Mouse (Mus musculus) CH12.LX (cell line): ENCODE measurements around the gene Endog. TPM values are rescaled to one million over a fixed set of nuclear protein-coding genes. Genes with fewer than 3 reads are reported as not detected.

ENCODE experiments used
- DNase-seq: peaks from one replicate; pipeline ENCODE4 v3.0.0-alpha.2; 2013; ENCODE audit errors: extremely low read depth
- H3K27ac ChIP-seq: 2 replicates; pipeline ENCODE4 v1.5.1; 2012; ENCODE audit warnings: low read depth, mild to moderate bottlenecking, control low read depth, moderate library complexity; ENCODE audit not compliant: insufficient read depth
- H3K27me3 ChIP-seq: replicated peaks from 2 replicates; pipeline ENCODE3; 2012; ENCODE audit warnings: inconsistent platforms
- H3K36me3 ChIP-seq, 2 experiments: replicated peaks in 1 of 2; 2 replicates each; pipeline versions ENCODE3 to v1.6.1; 2012; ENCODE audit warnings: inconsistent platforms in 1 of 2, low read length in 1 of 2, mild to moderate bottlenecking in 1 of 2, mixed read lengths in 1 of 2, moderate library complexity in 1 of 2; ENCODE audit not compliant: control insufficient read depth in 1 of 2, insufficient read depth in 1 of 2
- H3K4me1 ChIP-seq, 2 experiments: 2 replicates each; pipeline ENCODE4 v1.6.1; 2012; ENCODE audit warnings: inconsistent platforms in 1 of 2, moderate library complexity in 1 of 2; ENCODE audit not compliant: insufficient read depth in 2 of 2, control insufficient read depth in 1 of 2
- H3K4me2 ChIP-seq: 2 replicates; pipeline ENCODE4 v1.6.1; 2012; ENCODE audit warnings: low read depth, mild to moderate bottlenecking, control low read depth; ENCODE audit not compliant: poor library complexity, insufficient read depth, severe bottlenecking
- H3K4me3 ChIP-seq, 3 experiments: fragments of 150-350 bp in 1 of 3; sonication (generic) in 1 of 3; replicated peaks in 1 of 3; 2 replicates each; pipeline versions ENCODE3 to v1.5.1; 2011 to 2012; ENCODE audit warnings: low read depth in 2 of 3, low read length in 2 of 3, mild to moderate bottlenecking in 2 of 3, moderate library complexity in 2 of 3, control low read depth in 1 of 3, improper control_type of control experiment in 1 of 3, inconsistent platforms in 1 of 3, mixed read lengths in 1 of 3; ENCODE audit not compliant: poor library complexity in 1 of 3
- H3K79me2 ChIP-seq: replicated peaks from 2 replicates; pipeline ENCODE4 v1.6.1; 2012; ENCODE audit warnings: mild to moderate bottlenecking, moderate library complexity; ENCODE audit not compliant: control insufficient read depth, poor library complexity, insufficient read depth, severe bottlenecking; ENCODE audit errors: extremely low read depth
- H3K9ac ChIP-seq: 2 replicates; pipeline ENCODE4 v1.6.1; 2012; ENCODE audit warnings: low read depth, mild to moderate bottlenecking, control low read depth, moderate library complexity; ENCODE audit not compliant: insufficient read depth
- H3K9me3 ChIP-seq: replicated peaks from 2 replicates; pipeline ENCODE3; 2012; ENCODE audit warnings: low read length, inconsistent platforms, mixed read lengths
- BHLHE40 ChIP-seq: IDR thresholded peaks from 2 replicates; pipeline ENCODE4 v1.6.1; 2011; ENCODE audit warnings: mild to moderate bottlenecking, low read depth, low read length, improper control_type of control experiment
- CHD1 ChIP-seq: IDR thresholded peaks from 2 replicates; pipeline ENCODE4 v1.6.1; 2012; ENCODE audit warnings: low read depth, low read length, improper control_type of control experiment, inconsistent platforms
- CHD2 ChIP-seq: IDR thresholded peaks from 2 replicates; pipeline ENCODE4 v1.6.1; 2011; ENCODE audit warnings: low read length, improper control_type of control experiment
- E2F4 ChIP-seq: IDR thresholded peaks from 2 replicates; pipeline ENCODE4 v1.6.1; 2011; ENCODE audit warnings: low read depth, low read length, improper control_type of control experiment; ENCODE audit not compliant: insufficient replicate concordance
- ELF1 ChIP-seq: IDR thresholded peaks from 2 replicates; pipeline ENCODE4 v1.6.1; 2014; ENCODE audit warnings: low read depth, mild to moderate bottlenecking, inconsistent platforms, low read length, improper control_type of control experiment
- EP300 ChIP-seq: IDR thresholded peaks from 2 replicates; pipeline ENCODE4 v1.6.1; 2011; ENCODE audit warnings: low read length, improper control_type of control experiment
- ETS1 ChIP-seq: conservative IDR thresholded peaks from 2 replicates; pipeline ENCODE4 v1.6.1; 2012; ENCODE audit warnings: low read depth, mild to moderate bottlenecking, inconsistent platforms, low read length, improper control_type of control experiment, moderate library complexity
- GABPA ChIP-seq: IDR thresholded peaks from 2 replicates; pipeline ENCODE4 v1.6.1; 2012; ENCODE audit warnings: low read depth, low read length, improper control_type of control experiment, inconsistent platforms; ENCODE audit not compliant: insufficient replicate concordance
- HCFC1 ChIP-seq: IDR thresholded peaks from 2 replicates; pipeline ENCODE4 v1.6.1; 2012; ENCODE audit warnings: low read depth, mild to moderate bottlenecking, inconsistent platforms, low read length, improper control_type of control experiment
- IRF4 ChIP-seq: IDR thresholded peaks from 2 replicates; pipeline ENCODE4 v1.6.1; 2014; ENCODE audit warnings: low read depth, mild to moderate bottlenecking, inconsistent platforms, low read length, improper control_type of control experiment
- JUN ChIP-seq: IDR thresholded peaks from 2 replicates; pipeline ENCODE4 v1.6.1; 2011; ENCODE audit warnings: low read depth, mild to moderate bottlenecking, low read length, improper control_type of control experiment, moderate library complexity; ENCODE audit not compliant: insufficient read depth
- KAT2A ChIP-seq: IDR thresholded peaks from 2 replicates; pipeline ENCODE4 v1.6.1; 2012; ENCODE audit warnings: low read length, improper control_type of control experiment, inconsistent platforms; ENCODE audit not compliant: insufficient replicate concordance
- MAFK ChIP-seq: IDR thresholded peaks from 2 replicates; pipeline ENCODE4 v1.6.1; 2011; ENCODE audit warnings: low read length, improper control_type of control experiment; ENCODE audit not compliant: insufficient replicate concordance
- MAX ChIP-seq: IDR thresholded peaks from 2 replicates; pipeline ENCODE4 v1.6.1; 2011; ENCODE audit warnings: low read length, improper control_type of control experiment
- MAZ ChIP-seq: IDR thresholded peaks from 2 replicates; pipeline ENCODE4 v1.6.1; 2012; ENCODE audit warnings: low read depth, mild to moderate bottlenecking, inconsistent platforms, low read length, improper control_type of control experiment, moderate library complexity
- MEF2A ChIP-seq: IDR thresholded peaks from 2 replicates; pipeline ENCODE4 v1.6.1; 2014; ENCODE audit warnings: low read depth, mild to moderate bottlenecking, inconsistent platforms, low read length, improper control_type of control experiment, borderline replicate concordance
- MXI1 ChIP-seq: IDR thresholded peaks from 2 replicates; pipeline ENCODE4 v1.6.1; 2011; ENCODE audit warnings: mild to moderate bottlenecking, low read depth, low read length, improper control_type of control experiment
- MYC ChIP-seq: IDR thresholded peaks from 2 replicates; pipeline ENCODE4 v1.6.1; 2011; ENCODE audit warnings: low read depth, mild to moderate bottlenecking, improper control_type of control experiment, low read length
- NELFE ChIP-seq: IDR thresholded peaks from 2 replicates; pipeline ENCODE4 v1.6.1; 2011; ENCODE audit warnings: low read depth, low read length, improper control_type of control experiment
- NRF1 ChIP-seq: IDR thresholded peaks from 2 replicates; pipeline ENCODE4 v1.6.1; 2014; ENCODE audit warnings: low read depth, mild to moderate bottlenecking, inconsistent platforms, low read length, improper control_type of control experiment, moderate library complexity
- PAX5 ChIP-seq: IDR thresholded peaks from 2 replicates; pipeline ENCODE4 v1.6.1; 2012; ENCODE audit warnings: low read length, inconsistent platforms, mixed read lengths
- POLR2A ChIP-seq: IDR thresholded peaks from 2 replicates; pipeline ENCODE4 v1.6.1; 2011; ENCODE audit warnings: low read depth, mild to moderate bottlenecking, improper control_type of control experiment, low read length
- POLR2AphosphoS2 ChIP-seq: IDR thresholded peaks from 2 replicates; pipeline ENCODE4 v1.6.1; 2011; ENCODE audit warnings: low read depth, low read length, improper control_type of control experiment
- RAD21 ChIP-seq: IDR thresholded peaks from 2 replicates; pipeline ENCODE4 v1.6.1; 2011; ENCODE audit warnings: low read depth, mild to moderate bottlenecking, low read length, improper control_type of control experiment, moderate library complexity
- RCOR1 ChIP-seq: conservative IDR thresholded peaks from 2 replicates; pipeline ENCODE4 v1.6.1; 2012; ENCODE audit warnings: low read depth, mild to moderate bottlenecking, inconsistent platforms, low read length, improper control_type of control experiment
- SIN3A ChIP-seq: IDR thresholded peaks from 2 replicates; pipeline ENCODE4 v1.6.1; 2012; ENCODE audit warnings: low read length, improper control_type of control experiment, inconsistent platforms
- SMC3 ChIP-seq: IDR thresholded peaks from 2 replicates; pipeline ENCODE4 v1.6.1; 2011; ENCODE audit warnings: low read depth, low read length, improper control_type of control experiment
- TBP ChIP-seq: conservative IDR thresholded peaks from 2 replicates; pipeline ENCODE4 v1.6.1; 2011; ENCODE audit warnings: low read depth, low read length, improper control_type of control experiment
- UBTF ChIP-seq: IDR thresholded peaks from 2 replicates; pipeline ENCODE4 v1.6.1; 2012; ENCODE audit warnings: low read depth, mild to moderate bottlenecking, inconsistent platforms, low read length, improper control_type of control experiment, moderate library complexity
- USF1 ChIP-seq: IDR thresholded peaks from 2 replicates; pipeline ENCODE4 v1.6.1; 2014; ENCODE audit warnings: low read depth, mild to moderate bottlenecking, inconsistent platforms, low read length, improper control_type of control experiment
- USF2 ChIP-seq: conservative IDR thresholded peaks from 2 replicates; pipeline ENCODE4 v1.6.1; 2011; ENCODE audit warnings: low read depth, low read length, improper control_type of control experiment
- ZC3H11A ChIP-seq: IDR thresholded peaks from 2 replicates; pipeline ENCODE4 v1.6.1; 2012; ENCODE audit warnings: low read depth, mild to moderate bottlenecking, inconsistent platforms, low read length, improper control_type of control experiment
- ZKSCAN1 ChIP-seq: IDR thresholded peaks from 2 replicates; pipeline ENCODE4 v1.6.1; 2012; ENCODE audit warnings: low read depth, inconsistent platforms, low read length, improper control_type of control experiment, borderline replicate concordance
- ZMIZ1 ChIP-seq: IDR thresholded peaks from 2 replicates; pipeline ENCODE4 v1.6.1; 2012; ENCODE audit warnings: low read depth, mild to moderate bottlenecking, inconsistent platforms, low read length, improper control_type of control experiment
- ZNF384 ChIP-seq: IDR thresholded peaks from 2 replicates; pipeline ENCODE4 v1.6.1; 2012; ENCODE audit warnings: low read depth, low read length, improper control_type of control experiment, inconsistent platforms
- dilution Hi-C: fragments of 300-500 bp; cut with MboI; formaldehyde crosslinking; loops from 2 replicates; pipeline ENCODE4 v1.14.3; 2020; ENCODE audit warnings: low sequenced_read_pairs; ENCODE audit not compliant: extremely low pct_unique_long_range_greater_than_20kb, extremely low pct_ligation_motif_present
- in situ Hi-C: fragments of 300-500 bp; cut with MboI; formaldehyde crosslinking; loops from 3 replicates; pipeline ENCODE4 v1.14.3; 2019; ENCODE audit warnings: low sequenced_read_pairs, low pct_ligation_motif_present, low pct_unique_long_range_greater_than_20kb, mixed read lengths
- polyA plus RNA-seq: library from polyadenylated mRNA; unstranded; fragments of >175 nt; gene quantifications from 2 replicates; pipeline ENCODE4 v1.2.1, GENCODE M21; 2012; ENCODE audit warnings: low read depth; ENCODE audit not compliant: insufficient read length
- total RNA-seq, 2 experiments: library from RNA; depleted of rRNA; stranded (reverse); fragments of 300-350 nt in 1 of 2; fragments of >200 nt in 1 of 2; gene quantifications; 2 replicates each; pipeline ENCODE4 v1.2.3; 2012 to 2014

Endog gene
- total and polyA plus RNA-seq, 3 experiments = 9.2 TPM; not detected in 2

- TF ChIP-seq MAX (no peak), ETS1 (no peak)
- TF ChIP-seq, all 38 proteins: peak for 0
Observed at GRCm38 (mm10) chr2:30176561-30176960, 5.3 kb downstream of the Endog start (continued).

- Histone ChIP-seq H3K9me3 (peaks cover 14% of the 10 kb centered on the region), H3K4me1 (peaks cover 7 to 9% of the 10 kb centered on the region in 2 experiments), H3K4me3 (peak within 1 kb of the TSS; percentile 65 to 91 (median 71)), H3K27ac (no peak within 1 kb of the TSS), H3K79me2 (no peaks in the 10 kb centered on the region), H3K9ac (peak within 1 kb of the TSS; percentile 93), H3K4me2 (peak within 1 kb of the TSS; percentile 96), H3K36me3 (peaks cover 36 to 44% of the 10 kb centered on the region in 2 experiments), H3K27me3 (no peaks in the 10 kb centered on the region)
- peak; percentile 97 for DNase-seq
- dilution Hi-C loops = no loop called here
- in situ Hi-C loops = no loop called here
- TF ChIP-seq E2F4 (no peak), IRF4 (no peak; the same call in 1 of the 2 replicates), ZKSCAN1 (no peak), RCOR1 (no peak), GABPA (no peak; the same call in 1 of the 2 replicates), POLR2AphosphoS2 (no peak), ELF1 (peak; percentile 86), ZC3H11A (no peak), BHLHE40 (peak; percentile 90), RAD21 (no peak), USF2 (no peak), SMC3 (no peak), CHD2 (no peak), USF1 (0 out of 2 replicates have a peak, but pooled peaks have one; percentile 12), NELFE (peak; percentile 77; the same call in 1 of the 2 replicates), MAFK (no peak), CHD1 (no peak), NRF1 (peak; percentile 65), UBTF (no peak), ZNF384 (no peak), TBP (peak; percentile 79; the same call in 1 of the 2 replicates), MEF2A (peak; percentile 8; the same call in 1 of the 2 replicates), POLR2A (peak; percentile 88), KAT2A (0 out of 2 replicates have a peak, but pooled peaks have one; percentile 45), ZMIZ1 (no peak), ETS1 (no peak), SIN3A (peak; percentile 98), PAX5 (no peak), MXI1 (peak; percentile 100), MAZ (no peak), HCFC1 (peak; percentile 85), MYC (peak; percentile 90), JUN (no peak), EP300 (no peak)
Observed at GRCm38 (mm10) chr2:30177700-30178675, 6.7 kb downstream of the Endog start, which contains the start of gene Spout1. Gene Spout1 (minus strand): TSS chr2:30178459.
